Mouse (Mus musculus) embryonic stem cell, embryonic (primary cell): ENCODE results near the gene Sumf1.

Source experiments
- CTCF ChIA-PET, 4 experiments: fragments of 300-600 bp in 2 of 4; fragments of 350-600 bp in 2 of 4; sonication (Branson Sonifier 250); formaldehyde crosslinking; loops; one replicate each; lab custom pipeline; 2022; ENCODE audit warnings: inconsistent platforms in 2 of 4; lab: Charles Lee
- POLR2A ChIA-PET, 4 experiments: fragments of 300-600 bp in 2 of 4; fragments of 350-600 bp in 2 of 4; sonication (Branson Sonifier 250); formaldehyde crosslinking; loops; one replicate each; lab custom pipeline; 2022; ENCODE audit warnings: antibody characterized with exemption in 4 of 4, inconsistent platforms in 1 of 4; lab: Charles Lee

Sumf1 gene

GRCm38 (mm10) chr6:108214294-108214925 lies 29.0 kb upstream of the Sumf1 start:
- ChIA-PET CTCF (interaction anchor here in 2 of 4 experiments (0.6 to 1.1 kb wide), 2 partner anchors 18 to 135 kb away, joined by 3 read pairs; no protein-coding TSS in a partner anchor), POLR2A (interaction anchor here (0.5 to 7.6 kb wide), 43 partner anchors 8 to 587 kb away, joined by 3 to 129 read pairs (median 8); partner anchors contain the start of genes Sumf1 (in 2 of the 4), Bhlhe40 (in 1 of the 4) and Setmar (in 1 of the 4))

- ChIA-PET CTCF (interaction anchor here in 3 of 4 experiments (0.6 to 1.6 kb wide), 6 partner anchors 15 to 616 kb away, joined by 3 to 7 read pairs (median 4); partner anchors contain the start of gene Setmar (in 1 of the 3)), POLR2A (interaction anchor here (0.5 to 7.6 kb wide), 104 partner anchors 9 to 631 kb away, joined by 3 to 129 read pairs (median 4); partner anchors contain the start of genes Setmar (in 3 of the 4), Sumf1 (in 3 of the 4) and Bhlhe40 (in 1 of the 4))
Measured at GRCm38 (mm10) chr6:108213481-108214293, 28.3 kb upstream of the Sumf1 start.

GRCm38 (mm10) chr6:108212881-108213295 lies 27.5 kb upstream of the Sumf1 start, which contains the start of gene Itpr1:
TSS of gene Itpr1 (plus strand) at chr6:108213096.
- CTCF ChIA-PET: interaction anchor here (0.6 to 1.6 kb wide), 5 partner anchors 15 to 148 kb away, joined by 3 to 7 read pairs (median 3); partner anchors contain the start of gene Setmar (in 1 of the 4)

GRCm38 (mm10) chr6:108211896-108212880 lies 26.8 kb upstream of the Sumf1 start:
- ChIA-PET POLR2A (interaction anchor here (0.6 to 7.6 kb wide), 94 partner anchors 8 to 672 kb away, joined by 3 to 129 read pairs (median 4); partner anchors contain the start of genes Setmar (in 3 of the 4), Sumf1 (in 3 of the 4), Bhlhe40 (in 2 of the 4) and Edem1 (in 1 of the 4)), CTCF (interaction anchor here in 3 of 4 experiments (0.6 to 1.6 kb wide), 4 partner anchors 16 to 147 kb away, joined by 3 to 7 read pairs (median 4); partner anchors contain the start of gene Setmar (in 1 of the 3))

More at GRCm38 (mm10) chr6:108212881-108213295, 27.5 kb upstream of the Sumf1 start, which contains the start of gene Itpr1:
- POLR2A ChIA-PET: interaction anchor here (0.6 to 7.6 kb wide), 117 partner anchors 9 to 672 kb away, joined by 3 to 129 read pairs (median 4); partner anchors contain the start of genes Setmar (in 3 of the 4), Sumf1 (in 3 of the 4), Bhlhe40 (in 2 of the 4) and Edem1 (in 1 of the 4)

- CTCF ChIA-PET: no interaction called here
Measured at GRCm38 (mm10) chr6:108206914-108207566, 21.7 kb upstream of the Sumf1 start.

GRCm38 (mm10) chr6:108206145-108206544 lies 20.8 kb upstream of the Sumf1 start:
- POLR2A ChIA-PET: no interaction called here
- CTCF ChIA-PET: no interaction called here

More at GRCm38 (mm10) chr6:108206914-108207566, 21.7 kb upstream of the Sumf1 start:
- POLR2A ChIA-PET: interaction anchor here in 2 of 4 experiments (0.6 to 3.5 kb wide), 3 partner anchors 10 to 21 kb away, joined by 4 to 11 read pairs (median 4); partner anchors contain the start of gene Sumf1 (in 1 of the 2)

- CTCF ChIA-PET: no interaction called here
- POLR2A ChIA-PET: interaction anchor here in 2 of 4 experiments (0.9 to 1.5 kb wide), 2 partner anchors 8 to 9 kb away, joined by 4 read pairs; partner anchors contain the start of gene Itpr1 (in 2 of the 2)
Measured at GRCm38 (mm10) chr6:108204322-108204721, 18.9 kb upstream of the Sumf1 start.

- CTCF ChIA-PET: interaction anchor here in 2 of 4 experiments (0.6 to 1.0 kb wide), 2 partner anchors 18 to 133 kb away, joined by 3 to 4 read pairs; partner anchors contain the start of gene Setmar (in 1 of the 2)
Measured at GRCm38 (mm10) chr6:108198286-108198685, 12.9 kb upstream of the Sumf1 start.

GRCm38 (mm10) chr6:108197117-108197516 lies 11.7 kb upstream of the Sumf1 start:
- POLR2A ChIA-PET: interaction anchor here in 1 of 4 experiments (1.1 to 1.4 kb wide), 4 partner anchors 10 to 16 kb away, joined by 3 to 4 read pairs (median 4); partner anchors contain the start of gene Itpr1
- CTCF ChIA-PET: no interaction called here

More at GRCm38 (mm10) chr6:108198286-108198685, 12.9 kb upstream of the Sumf1 start:
- POLR2A ChIA-PET: interaction anchor here in 2 of 4 experiments (0.7 to 1.8 kb wide), 2 partner anchors 15 to 92 kb away, joined by 5 to 8 read pairs; partner anchors contain the start of gene Itpr1 (in 1 of the 2)

- CTCF ChIA-PET: interaction anchor here in 1 of 4 experiments (0.5 kb wide), 1 partner anchor 11 kb away, joined by 3 read pairs; no protein-coding TSS in a partner anchor
- POLR2A ChIA-PET: interaction anchor here in 1 of 4 experiments (1.1 to 1.4 kb wide), 4 partner anchors 9 to 16 kb away, joined by 3 to 4 read pairs (median 4); partner anchors contain the start of gene Itpr1
Measured at GRCm38 (mm10) chr6:108196665-108197064, 11.3 kb upstream of the Sumf1 start.

- ChIA-PET POLR2A (interaction anchor here in 1 of 4 experiments (1.7 kb wide), 1 partner anchor 12 kb away, joined by 5 read pairs; no protein-coding TSS in a partner anchor), CTCF (interaction anchor here in 1 of 4 experiments (0.6 kb wide), 1 partner anchor 64 kb away, joined by 3 read pairs; no protein-coding TSS in a partner anchor)
Measured at GRCm38 (mm10) chr6:108192632-108193031, 7.2 kb upstream of the Sumf1 start.

GRCm38 (mm10) chr6:108190690-108191089 lies 5.3 kb upstream of the Sumf1 start:
- POLR2A ChIA-PET: interaction anchor here in 2 of 4 experiments (0.9 to 1.3 kb wide), 4 partner anchors 10 to 23 kb away, joined by 3 to 7 read pairs (median 3); partner anchors contain the start of gene Itpr1 (in 2 of the 2)
- CTCF ChIA-PET: interaction anchor here in 1 of 4 experiments (1.3 kb wide), 1 partner anchor 19 kb away, joined by 3 read pairs; no protein-coding TSS in a partner anchor

GRCm38 (mm10) chr6:108185685-108186009 lies 265 bp upstream of the Sumf1 start:
- CTCF ChIA-PET: interaction anchor here in 2 of 4 experiments (0.6 to 1.7 kb wide), 2 partner anchors 11 to 120 kb away, joined by 3 to 5 read pairs; partner anchors contain the start of gene Setmar (in 1 of the 2)
- POLR2A ChIA-PET: interaction anchor here (0.6 to 3.9 kb wide), 19 partner anchors 11 to 1336 kb away, joined by 3 to 41 read pairs (median 4); partner anchors contain the start of gene Itpr1 (in 3 of the 4)

GRCm38 (mm10) chr6:108179087-108179486 lies 6.3 kb downstream of the Sumf1 start:
- POLR2A ChIA-PET: no interaction called here
- CTCF ChIA-PET: no interaction called here

- ChIA-PET CTCF (interaction anchor here in 2 of 4 experiments (0.6 to 0.9 kb wide), 2 partner anchors 31 to 108 kb away, joined by 3 read pairs; no protein-coding TSS in a partner anchor), POLR2A (no interaction called here)
Measured at GRCm38 (mm10) chr6:108174181-108174580, 11.2 kb downstream of the Sumf1 start.
